Mouse (Mus musculus) myocyte (in vitro differentiated cells): ENCODE measurements around the gene C730034F03Rik.

Source experiments
- CEBPB ChIP-seq: IDR thresholded peaks from 2 replicates; pipeline ENCODE4 v1.6.1; 2011; ENCODE audit warnings: mild to moderate bottlenecking, moderate library complexity; ENCODE audit not compliant: poor library complexity, insufficient read depth, severe bottlenecking
- E2F4 ChIP-seq: IDR thresholded peaks from one replicate; pipeline ENCODE4 v1.6.1; 2011; ENCODE audit warnings: mild to moderate bottlenecking, control low read depth, moderate library complexity; ENCODE audit not compliant: insufficient read depth
- MAX ChIP-seq: IDR thresholded peaks from one replicate; pipeline ENCODE4 v1.6.1; 2011; ENCODE audit warnings: low read depth, mild to moderate bottlenecking, control low read depth
- MYOD1 ChIP-seq, 3 experiments: IDR thresholded peaks; one replicate each; pipeline ENCODE4 v1.6.1; 2011; ENCODE audit warnings: control low read depth in 2 of 3, low read depth in 2 of 3, mild to moderate bottlenecking in 2 of 3, moderate library complexity in 1 of 3; ENCODE audit not compliant: insufficient read length in 2 of 3, control insufficient read depth in 1 of 3
- MYOG ChIP-seq, 3 experiments: IDR thresholded peaks; one replicate each; pipeline ENCODE4 v1.6.1; 2011; ENCODE audit warnings: control low read depth in 2 of 3, low read depth in 2 of 3, mild to moderate bottlenecking in 2 of 3; ENCODE audit not compliant: insufficient read length in 2 of 3, control insufficient read depth in 1 of 3, insufficient read depth in 1 of 3
- POLR2A ChIP-seq: IDR thresholded peaks from one replicate; pipeline ENCODE4 v1.6.1; 2011; ENCODE audit warnings: low read depth, mild to moderate bottlenecking, control low read depth, moderate library complexity; ENCODE audit not compliant: insufficient read length
- POLR2AphosphoS2 ChIP-seq: IDR thresholded peaks from one replicate; pipeline ENCODE4 v1.6.1; 2011; ENCODE audit warnings: low read depth, control low read depth; ENCODE audit not compliant: insufficient read length
- REST ChIP-seq: IDR thresholded peaks from one replicate; pipeline ENCODE4 v1.6.1; 2011; ENCODE audit warnings: mild to moderate bottlenecking, control low read depth, moderate library complexity; ENCODE audit not compliant: insufficient read depth, insufficient read length
- SRF ChIP-seq: IDR thresholded peaks from one replicate; pipeline ENCODE4 v1.6.1; 2011; ENCODE audit warnings: low read depth; ENCODE audit not compliant: control insufficient read depth, insufficient read length
- TCF12 ChIP-seq: IDR thresholded peaks from one replicate; pipeline ENCODE4 v1.6.1; 2011; ENCODE audit warnings: mild to moderate bottlenecking, control low read depth; ENCODE audit not compliant: poor library complexity, insufficient read depth, severe bottlenecking
- TCF3 ChIP-seq: IDR thresholded peaks from one replicate; pipeline ENCODE4 v1.6.1; 2011; ENCODE audit warnings: low read depth, control low read depth; ENCODE audit not compliant: insufficient read length
- USF1 ChIP-seq: IDR thresholded peaks from one replicate; pipeline ENCODE4 v1.6.1; 2011; ENCODE audit warnings: low read depth, mild to moderate bottlenecking, control low read depth, moderate library complexity

DNA sequence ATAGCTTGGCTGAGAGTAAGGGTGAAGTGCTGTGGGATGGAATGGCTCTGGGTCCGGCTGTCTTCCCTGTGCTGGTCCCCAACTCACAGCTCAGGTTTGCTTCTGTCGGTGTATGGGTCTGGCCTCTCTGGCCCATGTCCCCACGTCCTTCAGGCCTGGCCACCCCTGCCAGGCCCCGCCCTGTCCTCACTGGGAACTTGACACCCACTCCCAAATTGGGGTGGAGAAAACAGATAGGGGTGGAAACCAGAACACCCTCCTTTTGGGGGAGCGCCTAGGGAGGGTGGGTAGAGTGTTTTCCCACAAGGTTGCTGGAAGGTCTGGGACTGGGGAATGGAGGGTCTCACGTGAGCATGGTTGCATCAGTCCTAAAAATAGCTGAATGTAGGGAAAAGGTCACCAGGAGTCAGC lies 3.7 kb upstream of the C730034F03Rik start, which contains the start of gene Cpt1b:
- TF ChIP-seq SRF (no peak), POLR2A (no peak), E2F4 (no peak), MAX (no peak), REST (no peak), MYOG (IDR thresholded peaks at IDR 0.05; ENCODE audit: control insufficient read depth in 1 of 3, insufficient read depth in 1 of 3, insufficient read length in 2 of 3, low read depth in 2 of 3) (no peak), POLR2AphosphoS2 (peak; percentile 71), TCF12 (no peak), CEBPB (no peak), MYOD1 (IDR thresholded peaks at IDR 0.05; ENCODE audit: control insufficient read depth in 1 of 3, insufficient read length in 2 of 3, low read depth in 2 of 3) (no peak), USF1 (no peak), TCF3 (no peak)
